17 mouse cellular contexts compared by ENCODE assay signal in the genomic region with DNA sequence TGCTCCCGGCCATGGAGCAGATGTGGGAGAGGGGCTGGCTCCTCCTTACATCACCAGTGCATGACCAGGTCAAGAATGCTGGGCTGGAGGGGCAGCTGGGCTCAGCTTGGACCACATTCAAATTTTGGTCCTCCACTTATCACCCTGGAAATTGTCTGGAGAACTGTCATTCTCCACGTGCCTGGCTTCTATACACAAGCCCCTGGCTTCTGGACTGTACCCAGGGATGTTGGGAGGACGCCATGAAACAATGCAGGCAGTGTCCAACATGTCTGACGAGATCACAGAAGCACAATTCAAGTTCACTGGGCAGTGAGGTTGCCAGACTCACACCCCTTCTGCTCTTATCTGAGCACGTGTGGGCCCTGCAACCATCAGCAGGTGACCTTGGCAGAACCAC.
DNase-seq lines count a peak whose midpoint lies in the region; ATAC-seq and TF ChIP-seq lines count a peak whose summit lies in the region.
"Had no signal": no experiment of that assay in that cellular context is flagged by ENCODE, and none has a peak within 500 bp of the region (broad histone marks: within the 10 kb centered on the region; RNA-seq: fewer than 3 reads in every experiment).

No protein-coding gene starts in this region.

- no peaks in the 10 kb centered on the region for H3K27me3 ChIP-seq in cerebellum, adult 2 months (ENCODE audit: control insufficient read depth, insufficient read depth, low read length)
- H3K27me3 ChIP-seq in lung, embryonic 16.5 days (ENCODE audit: control insufficient read depth, insufficient read depth, low read depth, low read length) = no peaks in the 10 kb centered on the region
- no peaks in the 10 kb centered on the region for H3K27me3 ChIP-seq in heart, embryonic 16.5 days (ENCODE audit: control insufficient read depth, insufficient read depth, low read length)
- H3K27me3 ChIP-seq: limb, embryonic 13.5 days; midbrain, embryonic 13.5 days; neural tube, embryonic 12.5 days had no signal

- no peak for TF ChIP-seq CTCF in cerebellum, adult 2 months (IDR thresholded peaks at IDR 0.05; ENCODE audit: borderline replicate concordance, insufficient read depth, low read depth, low read length)

- intact Hi-C loops in gastrocnemius, postnatal 14 days (cut with DNase I; ENCODE audit: low total_unique reads) = no loop called here

- H3K9ac ChIP-seq in lung, embryonic 16.5 days (ENCODE audit: low read length) = no peak overlapping the region
- no peak overlapping the region for H3K9ac ChIP-seq in heart, embryonic 16.5 days (ENCODE audit: low read length)
- H3K9ac ChIP-seq: limb, embryonic 13.5 days; liver, postnatal 0 days; midbrain, embryonic 13.5 days; neural tube, embryonic 12.5 days had no signal

- no peak overlapping the region for H3K4me3 ChIP-seq in cerebellum, adult 2 months (replicated peaks; ENCODE audit: insufficient read depth, low read depth, low read length)
- no peak overlapping the region for H3K4me3 ChIP-seq in lung, embryonic 16.5 days (ENCODE audit: low read length)
- no peak overlapping the region for H3K4me3 ChIP-seq in heart, embryonic 16.5 days (ENCODE audit: low read length)
- H3K4me3 ChIP-seq: erythroblast, embryonic 14.5 days; limb, embryonic 13.5 days; midbrain, embryonic 13.5 days; neural tube, embryonic 12.5 days had no signal

- no peak for TF ChIP-seq POLR2A in cerebellum, adult 2 months (IDR thresholded peaks at IDR 0.05; ENCODE audit: borderline replicate concordance, insufficient read depth, low read length)

- ATAC-seq in lung, embryonic 16.5 days (ENCODE audit: low read depth) = peak; percentile 30
- peak; percentile 76 for ATAC-seq in heart, embryonic 16.5 days (replicated peaks; ENCODE audit: extremely low read depth, insufficient read depth, low FRiP score)
- ATAC-seq: liver, postnatal 0 days; midbrain, embryonic 13.5 days had no signal

- WGBS in cerebellum, adult 2 months = 40% methylated on average over 5 of the region's 5 CpGs
- WGBS in lung, embryonic 16.5 days = 37% methylated on average over 5 of the region's 5 CpGs
- WGBS in heart, embryonic 16.5 days = 28% methylated on average over 5 of the region's 5 CpGs

- no peak overlapping the region for H3K4me2 ChIP-seq in lung, embryonic 16.5 days (ENCODE audit: low read depth, low read length)
- no peak overlapping the region for H3K4me2 ChIP-seq in heart, embryonic 16.5 days (ENCODE audit: low read depth, low read length)
- H3K4me2 ChIP-seq: limb, embryonic 13.5 days; midbrain, embryonic 13.5 days; neural tube, embryonic 12.5 days had no signal

- peak; percentile 37 to 40 for DNase-seq in cerebellum, adult 2 months
- DNase-seq in cerebellum, adult 8-10 months = no peak
- DNase-seq in lung, postnatal 25 days (ENCODE audit: low spot score) = no peak
- peak; percentile 92 for DNase-seq in Muller cell, postnatal 12 days (ENCODE audit: inconsistent ontology term)
- DNase-seq in gastrocnemius, postnatal 14 days = no peak
- DNase-seq in urinary bladder, adult 18-20 months (ENCODE audit: low spot score in 2 of 2) = no peak
- DNase-seq: adrenal gland, postnatal 25 days; kidney, adult 11 months; kidney, postnatal 4 days; liver, postnatal 0 days; thymus, postnatal 36 days had no signal

- no peaks in the 10 kb centered on the region for H3K36me3 ChIP-seq in lung, embryonic 16.5 days (ENCODE audit: control insufficient read depth, insufficient read depth, low read length)
- H3K36me3 ChIP-seq in heart, embryonic 16.5 days (ENCODE audit: control insufficient read depth, insufficient read depth) = no peaks in the 10 kb centered on the region
- H3K36me3 ChIP-seq: limb, embryonic 13.5 days; midbrain, embryonic 13.5 days; neural tube, embryonic 12.5 days had no signal

- H3K9me3 ChIP-seq in lung, embryonic 16.5 days (ENCODE audit: control insufficient read depth, low read length) = no peaks in the 10 kb centered on the region
- H3K9me3 ChIP-seq in heart, embryonic 16.5 days (replicated peaks; ENCODE audit: control insufficient read depth, low read length) = no peaks in the 10 kb centered on the region
- H3K9me3 ChIP-seq: limb, embryonic 13.5 days; midbrain, embryonic 13.5 days; neural tube, embryonic 12.5 days had no signal

- H3K27ac ChIP-seq in cerebellum, adult 2 months (ENCODE audit: insufficient read depth, low read length) = no peak overlapping the region
- H3K27ac ChIP-seq in lung, embryonic 16.5 days (ENCODE audit: low read length) = no peak overlapping the region
- peak overlapping the region; percentile 80 for H3K27ac ChIP-seq in heart, embryonic 16.5 days (ENCODE audit: low read length)
- H3K27ac ChIP-seq: limb, embryonic 13.5 days; midbrain, embryonic 13.5 days; neural tube, embryonic 12.5 days had no signal

- peaks cover 29% of the 10 kb centered on the region for H3K4me1 ChIP-seq in cerebellum, adult 2 months (ENCODE audit: control insufficient read depth, insufficient read depth, low read length)
- peaks cover 29% of the 10 kb centered on the region for H3K4me1 ChIP-seq in lung, embryonic 16.5 days (replicated peaks; ENCODE audit: control insufficient read depth, insufficient read depth, low read length)
- H3K4me1 ChIP-seq in heart, embryonic 16.5 days (ENCODE audit: control insufficient read depth, insufficient read depth, low read length) = peaks cover 35% of the 10 kb centered on the region

Comparison
In these comparisons a context has a peak if more than half of its experiments do, and no peak if none do; other contexts are left out.
1. DNase-seq: peak in cerebellum, adult 2 months (2 of 2) and Muller cell, postnatal 12 days (single experiment); none in cerebellum, adult 8-10 months (single experiment), lung, postnatal 25 days (single experiment), gastrocnemius, postnatal 14 days (single experiment) and urinary bladder, adult 18-20 months (0 of 2).